Mouse (Mus musculus) megakaryocyte, embryonic 14.5 days (primary cell): ENCODE measurements around the gene Gm10135. TPM values are rescaled to one million over a fixed set of nuclear protein-coding genes. Genes with fewer than 3 reads are reported as not detected.

ENCODE experiments used
- H3K27me3 ChIP-seq: replicated peaks from 2 replicates; pipeline ENCODE3; 2012; ENCODE audit warnings: inconsistent platforms
- H3K36me3 ChIP-seq: replicated peaks from 2 replicates; pipeline ENCODE3; 2012; ENCODE audit warnings: low read length, inconsistent platforms, mixed read lengths
- H3K4me1 ChIP-seq: 2 replicates; pipeline ENCODE4 v1.6.1; 2012; ENCODE audit warnings: inconsistent platforms
- H3K4me3 ChIP-seq: replicated peaks from 2 replicates; pipeline ENCODE3; 2012; ENCODE audit warnings: moderate library complexity, mild to moderate bottlenecking, inconsistent platforms
- H3K9me3 ChIP-seq: 2 replicates; pipeline ENCODE4 v1.6.1; 2012; ENCODE audit warnings: inconsistent platforms
- FLI1 ChIP-seq: IDR thresholded peaks from 2 replicates; pipeline ENCODE4 v1.6.1; 2012; ENCODE audit warnings: low read length, inconsistent platforms, mixed read lengths
- GATA1 ChIP-seq: IDR thresholded peaks from 3 replicates; pipeline ENCODE4 v1.6.1; 2012; ENCODE audit warnings: mixed read lengths, low read length, inconsistent platforms, borderline replicate concordance
- polyA plus RNA-seq: library from polyadenylated mRNA; stranded (reverse); fragments of >175 nt; gene quantifications from 2 replicates; pipeline ENCODE4 v1.2.3, GENCODE M21; 2012; ENCODE audit warnings: low replicate concordance; ENCODE audit not compliant: insufficient read depth

Gene Gm10135
- polyA plus RNA-seq, 1 experiment: not detected

GRCm38 (mm10) chr5:72995379-72995778 is 20.9 kb upstream of the Gm10135 start:
- Histone ChIP-seq H3K27me3 (peaks cover 24% of the 10 kb centered on the region), H3K36me3 (no peaks in the 10 kb centered on the region), H3K4me1 (peaks cover 8% of the 10 kb centered on the region), H3K9me3 (0 out of 2 replicates have a peak, but pooled peaks cover 6% of the 10 kb centered on the region), H3K4me3 (no peak overlapping the region)
- TF ChIP-seq GATA1 (no peak), FLI1 (no peak)

- H3K9me3 ChIP-seq: 0 out of 2 replicates have a peak, but pooled peaks cover 6% of the 10 kb centered on the region
- TF ChIP-seq FLI1: no peak
- no peak for TF ChIP-seq GATA1
Measured at GRCm38 (mm10) chr5:72994928-72995327, 20.4 kb upstream of the Gm10135 start.

GRCm38 (mm10) chr5:72994424-72994823 is 19.9 kb upstream of the Gm10135 start:
- H3K36me3 ChIP-seq: no peaks in the 10 kb centered on the region
- H3K27me3 ChIP-seq: peaks cover 24% of the 10 kb centered on the region
- peaks cover 8% of the 10 kb centered on the region for H3K4me1 ChIP-seq
- H3K4me3 ChIP-seq: no peak overlapping the region
- TF ChIP-seq GATA1 (no peak), FLI1 (no peak)
- H3K9me3 ChIP-seq: 0 out of 2 replicates have a peak, but pooled peaks cover 6% of the 10 kb centered on the region

More at GRCm38 (mm10) chr5:72994928-72995327, 20.4 kb upstream of the Gm10135 start:
- Histone ChIP-seq H3K4me3 (no peak overlapping the region), H3K4me1 (peaks cover 8% of the 10 kb centered on the region), H3K36me3 (no peaks in the 10 kb centered on the region), H3K27me3 (peaks cover 24% of the 10 kb centered on the region)

GRCm38 (mm10) chr5:72992474-72992873 is 18.0 kb upstream of the Gm10135 start:
- no peaks in the 10 kb centered on the region for H3K36me3 ChIP-seq
- H3K4me3 ChIP-seq: no peak overlapping the region
- H3K9me3 ChIP-seq: no peaks in the 10 kb centered on the region
- TF ChIP-seq GATA1: no peak
- peaks cover 5% of the 10 kb centered on the region for H3K4me1 ChIP-seq
- H3K27me3 ChIP-seq: peaks cover 28% of the 10 kb centered on the region

GRCm38 (mm10) chr5:72989756-72990155 is 15.3 kb upstream of the Gm10135 start:
- Histone ChIP-seq H3K4me3 (no peak overlapping the region), H3K36me3 (no peaks in the 10 kb centered on the region), H3K27me3 (peaks cover 32% of the 10 kb centered on the region), H3K9me3 (no peaks in the 10 kb centered on the region), H3K4me1 (no peaks in the 10 kb centered on the region)
- TF ChIP-seq GATA1: no peak
- TF ChIP-seq FLI1: no peak

GRCm38 (mm10) chr5:72987786-72988185 is 13.3 kb upstream of the Gm10135 start:
- H3K36me3 ChIP-seq: no peaks in the 10 kb centered on the region
- H3K9me3 ChIP-seq: no peaks in the 10 kb centered on the region
- TF ChIP-seq GATA1 (no peak), FLI1 (no peak)
- H3K27me3 ChIP-seq: peaks cover 27% of the 10 kb centered on the region
- H3K4me3 ChIP-seq: no peak overlapping the region
- no peaks in the 10 kb centered on the region for H3K4me1 ChIP-seq

- TF ChIP-seq FLI1 (no peak), GATA1 (no peak)
- Histone ChIP-seq H3K27me3 (peaks cover 12% of the 10 kb centered on the region), H3K4me1 (no peaks in the 10 kb centered on the region)
Measured at GRCm38 (mm10) chr5:72984091-72984490, 9.6 kb upstream of the Gm10135 start.

GRCm38 (mm10) chr5:72976539-72976938 is 2.0 kb upstream of the Gm10135 start:
- H3K4me3 ChIP-seq: no peak overlapping the region

More at GRCm38 (mm10) chr5:72984091-72984490, 9.6 kb upstream of the Gm10135 start:
- Histone ChIP-seq H3K9me3 (no peaks in the 10 kb centered on the region), H3K36me3 (peaks cover 28% of the 10 kb centered on the region), H3K4me3 (no peak overlapping the region)

GRCm38 (mm10) chr5:72975996-72976395 is 1.5 kb upstream of the Gm10135 start:
- Histone ChIP-seq H3K4me3 (no peak overlapping the region), H3K27me3 (no peaks in the 10 kb centered on the region), H3K4me1 (peaks cover 21% of the 10 kb centered on the region), H3K9me3 (no peaks in the 10 kb centered on the region), H3K36me3 (peaks cover 100% of the 10 kb centered on the region)
- TF ChIP-seq GATA1 (no peak), FLI1 (no peak)

More at GRCm38 (mm10) chr5:72976539-72976938, 2.0 kb upstream of the Gm10135 start:
- H3K36me3 ChIP-seq: peaks cover 100% of the 10 kb centered on the region
- no peaks in the 10 kb centered on the region for H3K27me3 ChIP-seq
- H3K9me3 ChIP-seq: no peaks in the 10 kb centered on the region
- peaks cover 18% of the 10 kb centered on the region for H3K4me1 ChIP-seq
- TF ChIP-seq GATA1: no peak
- no peak for TF ChIP-seq FLI1

- H3K9me3 ChIP-seq: no peaks in the 10 kb centered on the region
- peaks cover 100% of the 10 kb centered on the region for H3K36me3 ChIP-seq
- H3K4me3 ChIP-seq: no peak overlapping the region
- H3K4me1 ChIP-seq: peaks cover 39% of the 10 kb centered on the region
- no peaks in the 10 kb centered on the region for H3K27me3 ChIP-seq
- TF ChIP-seq FLI1 (no peak), GATA1 (no peak)
Measured at GRCm38 (mm10) chr5:72972934-72973333, 1.6 kb downstream of the Gm10135 start.

GRCm38 (mm10) chr5:72972435-72972834 is 2.1 kb downstream of the Gm10135 start:
- Histone ChIP-seq H3K9me3 (no peaks in the 10 kb centered on the region), H3K36me3 (peaks cover 100% of the 10 kb centered on the region), H3K27me3 (no peaks in the 10 kb centered on the region), H3K4me3 (no peak overlapping the region), H3K4me1 (peaks cover 39% of the 10 kb centered on the region)
- TF ChIP-seq GATA1 (no peak), FLI1 (no peak)
